In the genomic region with DNA sequence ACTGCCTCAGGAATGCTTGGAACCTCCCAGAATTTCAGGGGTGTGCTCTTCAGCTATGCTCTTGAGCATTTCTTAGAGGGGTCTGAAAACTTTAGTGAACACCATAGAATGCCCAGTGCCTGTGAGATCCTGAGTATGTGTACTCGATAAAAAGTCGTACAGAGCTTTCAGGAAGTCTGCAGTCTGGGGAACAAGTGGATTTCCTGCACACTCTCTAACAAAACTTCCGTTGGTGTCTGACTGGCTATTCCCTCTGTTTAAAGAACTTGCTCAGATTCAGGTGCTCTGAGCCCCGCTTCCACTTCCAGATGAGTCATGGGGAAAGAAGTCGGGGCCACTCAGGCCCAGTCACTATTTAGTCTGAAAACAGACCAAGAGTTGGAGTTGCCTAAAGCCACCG, we compare ENCODE assay signal across 16 mouse cellular contexts.
A peak's percentile ranks its signal among the peaks of the same experiment; 100 is the strongest.
DNase-seq lines count a peak whose midpoint lies in the region; ATAC-seq lines count a peak whose summit lies in the region.
"Had no signal": no experiment of that assay in that cellular context is flagged by ENCODE, and none has a peak within 500 bp of the region (broad histone marks: within the 10 kb centered on the region; RNA-seq: fewer than 3 reads in every experiment).

No protein-coding gene starts in this region.

- ATAC-seq in megakaryocyte, adult 5-6 weeks (ENCODE audit: poor library complexity, severe bottlenecking): no peak
- ATAC-seq: midbrain, embryonic 15.5 days had no signal

- no peak overlapping the region for H3K4me3 ChIP-seq in heart, embryonic 10.5 days
- H3K4me3 ChIP-seq in megakaryocyte, embryonic 14.5 days (replicated peaks): peak overlapping the region; percentile 26
- H3K4me3 ChIP-seq: gastrocnemius, adult 2 months; limb, embryonic 10.5 days; midbrain, embryonic 15.5 days had no signal

- WGBS in heart, embryonic 10.5 days: 60% methylated on average over 6 of the region's 6 CpGs

- H3K27ac ChIP-seq in heart, embryonic 10.5 days: 0 out of 2 replicates have a peak overlapping the region, but pooled peaks have one; percentile 3
- H3K27ac ChIP-seq: gastrocnemius, adult 2 months; limb, embryonic 10.5 days; midbrain, embryonic 15.5 days had no signal

- H3K27me3 ChIP-seq in heart, embryonic 10.5 days (ENCODE audit: insufficient read depth, poor library complexity, severe bottlenecking): no peaks in the 10 kb centered on the region
- no peaks in the 10 kb centered on the region for H3K27me3 ChIP-seq in megakaryocyte, embryonic 14.5 days (replicated peaks)
- H3K27me3 ChIP-seq: CH12.LX; midbrain, embryonic 15.5 days had no signal

- H3K4me1 ChIP-seq in heart, embryonic 10.5 days: 0 out of 2 replicates have a peak, but pooled peaks cover 4% of the 10 kb centered on the region
- H3K4me1 ChIP-seq in megakaryocyte, embryonic 14.5 days: peaks cover 45% of the 10 kb centered on the region
- H3K4me1 ChIP-seq: limb, embryonic 10.5 days; midbrain, embryonic 15.5 days had no signal

- H3K9me3 ChIP-seq in heart, embryonic 10.5 days: no peaks in the 10 kb centered on the region
- H3K9me3 ChIP-seq in megakaryocyte, embryonic 14.5 days: no peaks in the 10 kb centered on the region
- H3K9me3 ChIP-seq: limb, embryonic 10.5 days; midbrain, embryonic 15.5 days had no signal

- intact Hi-C loops in heart, postnatal 14 days (cut with DNase I): no loop called here

- DNase-seq in heart, embryonic 10.5 days (ENCODE audit: low spot score): no peak
- no peak for DNase-seq in heart, postnatal 14 days
- peak; percentile 12 for DNase-seq in lung, postnatal 14 days
- DNase-seq in left cerebral cortex, adult 11 months (ENCODE audit: low spot score): no peak
- no peak for DNase-seq in urinary bladder, postnatal 10 days (ENCODE audit: low spot score)
- DNase-seq in thymus, postnatal 36 days: no peak
- DNase-seq: adrenal gland, postnatal 14 days; cerebellum, adult 2 months; gastrocnemius, adult 2 months; layer of hippocampus, postnatal 36 days; retina, postnatal 1 day had no signal

- H3K36me3 ChIP-seq in heart, embryonic 10.5 days: no peaks in the 10 kb centered on the region
- no peaks in the 10 kb centered on the region for H3K36me3 ChIP-seq in megakaryocyte, embryonic 14.5 days (replicated peaks; ENCODE audit: low read length)
- H3K36me3 ChIP-seq: limb, embryonic 10.5 days; midbrain, embryonic 15.5 days had no signal
